Mouse (Mus musculus) midbrain, postnatal 0 days (tissue): ENCODE data around the gene 9330161L09Rik. TPM values are rescaled to one million over a fixed set of nuclear protein-coding genes. Genes with fewer than 3 reads are reported as not detected.

Source experiments
- ATAC-seq: fragments of 200-750 bp; cut with Nextera tagmentation; 2 replicates; pipeline ENCODE4 v1.8.0; 2017; ENCODE audit warnings: moderate number of reproducible peaks, mild to moderate bottlenecking, moderate TSS enrichment, moderate library complexity; ENCODE audit not compliant: low FRiP score
- DNase-seq: peaks from one replicate; pipeline ENCODE4 v3.0.0-alpha.2; 2015; ENCODE audit warnings: low spot score
- H3K27ac ChIP-seq: fragments of 300-500 bp; sonication (generic); 2 replicates; pipeline ENCODE4 v1.5.1; 2014; ENCODE audit warnings: low read depth, mild to moderate bottlenecking, low read length, mixed read lengths
- H3K27me3 ChIP-seq: fragments of 300-500 bp; sonication (generic); 2 replicates; pipeline ENCODE4 v1.6.1; 2014; ENCODE audit warnings: low read length, control low read depth, mixed read lengths; ENCODE audit not compliant: insufficient read depth
- H3K36me3 ChIP-seq: fragments of 300-500 bp; sonication (generic); 2 replicates; pipeline ENCODE4 v1.6.1; 2014; ENCODE audit warnings: low read length, control low read depth, mixed read lengths; ENCODE audit not compliant: insufficient read depth
- H3K4me1 ChIP-seq: fragments of 300-500 bp; sonication (generic); 2 replicates; pipeline ENCODE4 v1.6.1; 2014; ENCODE audit warnings: mild to moderate bottlenecking, control low read depth, antibody characterized with exemption, low read length, mixed read lengths; ENCODE audit not compliant: insufficient read depth
- H3K4me2 ChIP-seq: fragments of 300-500 bp; sonication (generic); 2 replicates; pipeline ENCODE4 v1.6.1; 2014; ENCODE audit warnings: low read depth, mild to moderate bottlenecking, low read length, mixed read lengths; ENCODE audit not compliant: poor library complexity, severe bottlenecking
- H3K4me3 ChIP-seq: fragments of 300-500 bp; sonication (generic); 2 replicates; pipeline ENCODE4 v1.5.1; 2014; ENCODE audit warnings: low read depth, mild to moderate bottlenecking, low read length, moderate library complexity
- H3K9ac ChIP-seq: fragments of 300-500 bp; sonication (generic); replicated peaks from 2 replicates; pipeline ENCODE4 v1.6.1; 2014; ENCODE audit warnings: mild to moderate bottlenecking, low read length, moderate library complexity, mixed read lengths; ENCODE audit not compliant: poor library complexity, severe bottlenecking
- H3K9me3 ChIP-seq: fragments of 300-500 bp; sonication (generic); 2 replicates; pipeline ENCODE4 v1.6.1; 2016; ENCODE audit warnings: low read length, control low read depth
- CTCF ChIP-seq: IDR thresholded peaks from 2 replicates; pipeline ENCODE4 v1.5.1; 2016; ENCODE audit warnings: antibody characterized with exemption, mild to moderate bottlenecking
- WGBS: fragments of 180-500 bp; shearing (Covaris S2); extraction: QIAGEN DNeasy Blood & Tissue Kit; methylation state at CpG from one replicate; pipeline ENCODE4 v1.1.7; 2014; 5-methylcytosine and 5-hydroxymethylcytosine counted together
- polyA plus RNA-seq: library from polyadenylated mRNA; unstranded; fragments of >200 nt; fragmentation: Nextera tagmentation; extraction: Ambion mirVana; gene quantifications from 2 replicates; pipeline ENCODE4 v1.2.1, GENCODE M21; 2015
- total RNA-seq: library from RNA; depleted of rRNA; stranded (reverse); fragments of >200 nt; gene quantifications from 2 replicates; pipeline ENCODE4 v1.2.3, GENCODE M21; 2014

Gene 9330161L09Rik
- total and polyA plus RNA-seq, 2 experiments from 2014 or later = 1.5 to 9.6 TPM

DNA sequence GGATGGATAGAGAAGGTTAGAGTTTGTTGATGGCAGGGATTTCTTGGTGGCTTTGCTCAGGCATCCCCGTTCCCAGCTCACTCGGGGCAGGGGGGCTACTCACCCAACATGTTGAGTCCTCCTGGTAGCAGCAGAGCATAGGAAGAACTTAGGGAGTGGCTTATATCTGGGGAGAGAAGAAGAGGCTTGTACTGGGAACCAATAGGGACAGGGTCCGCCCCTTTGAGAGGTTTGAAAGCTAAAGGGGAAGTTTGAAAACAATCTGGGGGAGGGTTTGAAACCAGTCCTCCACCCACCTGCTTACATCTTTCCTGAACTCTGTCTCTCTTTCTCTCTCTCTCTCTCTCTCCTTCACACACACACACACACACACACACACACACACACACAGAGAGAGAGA lies 35.9 kb upstream of the 9330161L09Rik start, which contains the start of gene Ifi27l2a:
Gene Ifi27l2a, minus strand, starts transcription at position 157 of the 400 bp plus-strand sequence.
- Histone ChIP-seq H3K4me3 (no peak within 1 kb of the TSS), H3K4me2 (no peak within 1 kb of the TSS), H3K27ac (no peak within 1 kb of the TSS), H3K4me1 (no peaks in the 10 kb centered on the region), H3K27me3 (no peaks in the 10 kb centered on the region), H3K9ac (no peak within 1 kb of the TSS), H3K36me3 (no peaks in the 10 kb centered on the region), H3K9me3 (no peaks in the 10 kb centered on the region)
- ATAC-seq = no peak
- DNase-seq = no peak
- no peak for TF ChIP-seq CTCF
- WGBS = 52% methylated on average over 3 of the region's 3 CpGs

DNA sequence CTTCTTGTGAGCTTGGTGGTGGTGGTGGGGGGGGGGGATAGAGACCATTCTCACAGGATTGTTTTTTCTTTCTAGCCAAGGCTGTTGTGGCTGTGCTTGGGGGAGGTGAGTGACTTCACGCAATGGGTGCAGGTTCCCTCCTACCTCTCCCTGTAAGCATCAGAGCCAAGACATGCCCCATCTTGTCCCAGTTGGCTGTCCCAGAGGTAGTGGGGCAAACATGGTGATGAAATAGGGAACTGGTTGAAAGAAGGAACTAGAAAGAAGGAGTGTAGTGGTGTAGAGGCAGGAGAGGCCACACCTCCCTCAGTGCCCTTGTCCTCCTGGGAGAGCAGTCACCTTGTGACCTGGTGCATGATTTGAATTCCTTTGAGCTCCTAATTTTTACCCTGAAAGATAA lies 30.0 kb upstream of the 9330161L09Rik start:
- DNase-seq (no peak), ATAC-seq (no peak)
- no peak overlapping the region for H3K27ac ChIP-seq
- 80% methylated on average over 1 of the region's 1 CpGs for WGBS
- no peaks in the 10 kb centered on the region for H3K27me3 ChIP-seq
- no peak overlapping the region for H3K9ac ChIP-seq
- H3K4me1 ChIP-seq = no peaks in the 10 kb centered on the region
- H3K4me3 ChIP-seq = no peak overlapping the region
- no peaks in the 10 kb centered on the region for H3K9me3 ChIP-seq
- no peaks in the 10 kb centered on the region for H3K36me3 ChIP-seq
- no peak overlapping the region for H3K4me2 ChIP-seq
- no peak for TF ChIP-seq CTCF

DNA sequence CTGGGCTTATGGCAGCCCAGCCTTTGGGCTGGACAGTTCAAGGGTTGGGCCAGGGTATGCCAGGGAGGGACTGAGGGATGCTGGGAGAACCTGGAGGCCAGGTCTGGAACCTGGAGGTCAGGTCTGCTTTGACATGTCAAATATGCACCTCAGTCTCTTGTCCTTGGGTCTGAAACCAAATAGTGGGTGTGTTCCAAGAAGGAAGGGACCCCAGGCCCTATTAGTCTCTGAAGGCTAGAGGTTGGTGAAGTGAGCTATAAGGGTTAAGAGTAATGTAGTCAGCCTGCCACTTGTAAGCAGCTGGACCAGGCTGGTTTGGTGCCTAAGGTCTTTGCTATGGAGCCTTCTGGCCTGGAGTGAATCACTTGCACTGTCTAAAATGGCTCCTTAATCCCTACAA lies 27.2 kb upstream of the 9330161L09Rik start:
- Histone ChIP-seq H3K4me1 (no peaks in the 10 kb centered on the region), H3K36me3 (no peaks in the 10 kb centered on the region), H3K4me2 (no peak overlapping the region), H3K9ac (no peak overlapping the region), H3K4me3 (no peak overlapping the region), H3K27me3 (no peaks in the 10 kb centered on the region; the same call in 1 of the 2 replicates), H3K27ac (no peak overlapping the region), H3K9me3 (no peaks in the 10 kb centered on the region)
- no peak for DNase-seq
- no peak for ATAC-seq
- no peak for TF ChIP-seq CTCF

DNA sequence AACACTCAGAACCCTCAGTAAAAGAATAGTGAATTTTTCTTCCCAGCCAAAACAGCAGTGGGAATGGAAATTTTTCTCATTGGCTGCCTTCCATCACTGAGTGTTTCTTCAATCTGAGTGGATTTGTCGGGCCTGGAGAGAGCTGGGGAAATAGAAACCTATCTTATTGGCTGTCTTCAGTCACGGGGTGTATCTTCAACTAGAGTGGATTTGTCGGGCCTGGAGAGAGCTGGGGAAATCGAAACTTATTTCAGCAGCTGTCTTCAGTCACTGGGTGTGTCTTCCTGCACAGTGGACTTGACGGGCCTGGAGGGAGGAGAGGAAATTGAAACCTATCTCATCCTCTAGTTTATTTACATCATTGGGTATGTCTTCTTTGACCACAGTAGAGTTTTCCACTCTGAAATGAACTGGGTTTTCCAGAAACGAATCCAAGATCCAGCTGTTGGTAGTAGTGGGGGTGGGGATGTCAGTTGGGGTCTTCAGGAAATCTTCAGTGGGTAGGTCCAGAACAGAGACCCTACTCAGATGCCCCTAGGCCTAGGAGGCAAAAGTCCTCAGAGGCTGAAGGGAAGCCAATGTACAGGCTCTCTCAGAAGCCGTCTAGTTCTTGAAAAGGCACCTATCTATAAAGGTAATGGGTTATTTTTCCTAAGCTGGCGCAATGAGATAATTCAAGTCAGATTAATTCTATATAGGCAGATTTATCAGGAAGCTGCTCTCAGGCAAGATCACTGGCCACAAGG lies 26.5 kb upstream of the 9330161L09Rik start, which contains the start of gene Ifi27:
Gene Ifi27, plus strand, starts transcription at position 226 of the 746 bp plus-strand sequence.
- Histone ChIP-seq H3K4me2 (0 out of 2 replicates have a peak within 1 kb of the TSS, but pooled peaks have one; percentile 2), H3K9ac (no peak within 1 kb of the TSS), H3K27ac (no peak within 1 kb of the TSS), H3K36me3 (no peaks in the 10 kb centered on the region), H3K4me3 (no peak within 1 kb of the TSS), H3K27me3 (no peaks in the 10 kb centered on the region; the same call in 1 of the 2 replicates), H3K9me3 (no peaks in the 10 kb centered on the region), H3K4me1 (no peaks in the 10 kb centered on the region)
- no peak for TF ChIP-seq CTCF
- DNase-seq (peak; percentile 28), ATAC-seq (no peak)
- 69% methylated on average over 8 of the region's 8 CpGs for WGBS

DNA sequence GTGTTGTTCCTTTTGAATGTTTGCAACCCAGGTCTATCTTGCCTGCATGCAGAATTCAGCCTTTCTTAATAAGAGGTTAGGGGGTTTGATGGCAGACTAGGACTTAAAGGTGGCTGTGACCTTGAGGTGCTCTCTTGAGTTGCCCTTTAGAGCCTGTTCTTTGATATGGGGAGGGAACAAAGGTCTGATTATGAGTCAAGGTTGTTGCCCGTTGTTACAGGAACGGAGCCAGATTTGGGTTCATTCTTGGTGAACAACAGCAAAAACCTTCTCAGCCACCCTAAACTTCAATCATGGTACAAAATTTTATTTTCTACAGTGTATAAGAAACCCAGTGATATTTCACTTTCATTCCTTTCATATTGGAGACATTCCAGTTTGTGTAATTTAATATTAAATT lies 25.8 kb upstream of the 9330161L09Rik start:
- no peaks in the 10 kb centered on the region for H3K4me1 ChIP-seq
- DNase-seq = no peak
- H3K27ac ChIP-seq = no peak overlapping the region
- no peaks in the 10 kb centered on the region for H3K9me3 ChIP-seq
- no peak for TF ChIP-seq CTCF
- H3K4me3 ChIP-seq = no peak overlapping the region
- H3K9ac ChIP-seq = no peak overlapping the region
- no peak for ATAC-seq
- 88% methylated on average over 2 of the region's 2 CpGs for WGBS
- H3K4me2 ChIP-seq = no peak overlapping the region
- no peaks in the 10 kb centered on the region; the same call in 1 of the 2 replicates for H3K27me3 ChIP-seq
- H3K36me3 ChIP-seq = no peaks in the 10 kb centered on the region

DNA sequence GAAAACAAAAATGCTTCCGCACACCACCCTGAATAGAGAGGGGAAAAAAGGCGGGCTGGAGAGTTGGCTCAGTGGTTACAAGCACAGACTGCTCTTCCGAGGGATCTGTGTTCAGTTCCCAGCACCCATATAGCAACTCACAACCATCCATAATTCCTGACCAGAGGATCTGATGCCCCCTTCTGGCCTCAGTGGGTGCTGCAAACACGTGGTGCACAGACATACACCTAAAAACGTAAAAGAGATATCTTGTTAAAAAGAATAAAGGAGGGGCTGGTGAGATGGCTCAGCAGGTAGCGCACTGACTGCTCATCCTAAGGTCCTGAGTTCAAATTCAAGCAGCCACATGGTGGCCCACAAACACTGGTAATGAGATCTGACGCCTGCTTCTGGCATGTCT lies 19.1 kb upstream of the 9330161L09Rik start:
- DNase-seq (no peak), ATAC-seq (no peak)
- H3K4me1 ChIP-seq = peaks cover 20% of the 10 kb centered on the region
- peak; percentile 49 for TF ChIP-seq CTCF
- no peaks in the 10 kb centered on the region; the same call in 1 of the 2 replicates for H3K27me3 ChIP-seq
- 92% methylated on average over 7 of the region's 7 CpGs for WGBS
- H3K9ac ChIP-seq = no peak overlapping the region
- H3K9me3 ChIP-seq = no peaks in the 10 kb centered on the region
- H3K36me3 ChIP-seq = 0 out of 2 replicates have a peak, but pooled peaks cover 8% of the 10 kb centered on the region
- H3K27ac ChIP-seq = no peak overlapping the region
- no peak overlapping the region for H3K4me2 ChIP-seq
- H3K4me3 ChIP-seq = no peak overlapping the region
